Mouse (Mus musculus) limb, embryonic 15.5 days (tissue): ENCODE results near the gene Jrkl. TPM values are rescaled to one million over a fixed set of nuclear protein-coding genes. Genes with fewer than 3 reads are reported as not detected.

ENCODE experiments used
- ATAC-seq: fragments of 200-750 bp; cut with Nextera tagmentation; 2 replicates; pipeline ENCODE4 v1.8.0; 2017; ENCODE audit warnings: low read depth, moderate TSS enrichment; ENCODE audit not compliant: insufficient number of reproducible peaks, low FRiP score, low TSS enrichment
- H3K27ac ChIP-seq: fragments of 300-500 bp; sonication (generic); 2 replicates; pipeline ENCODE4 v1.5.1; 2015; ENCODE audit warnings: moderate library complexity, mild to moderate bottlenecking, inconsistent platforms
- H3K27me3 ChIP-seq: fragments of 300-500 bp; sonication (generic); 2 replicates; pipeline ENCODE4 v1.6.1; 2015; ENCODE audit warnings: inconsistent platforms
- H3K36me3 ChIP-seq: fragments of 300-500 bp; sonication (generic); 2 replicates; pipeline ENCODE4 v1.6.1; 2015; ENCODE audit warnings: inconsistent platforms
- H3K4me1 ChIP-seq: fragments of 300-500 bp; sonication (generic); 2 replicates; pipeline ENCODE4 v1.6.1; 2015; ENCODE audit warnings: inconsistent platforms
- H3K4me2 ChIP-seq: fragments of 300-500 bp; sonication (generic); 2 replicates; pipeline ENCODE4 v1.6.1; 2015; ENCODE audit warnings: mild to moderate bottlenecking, inconsistent platforms
- H3K4me3 ChIP-seq: fragments of 300-500 bp; sonication (generic); 2 replicates; pipeline ENCODE4 v1.5.1; 2015; ENCODE audit warnings: mild to moderate bottlenecking, inconsistent platforms
- H3K9ac ChIP-seq: fragments of 300-500 bp; sonication (generic); 2 replicates; pipeline ENCODE4 v1.6.1; 2015; ENCODE audit warnings: inconsistent platforms
- H3K9me3 ChIP-seq: fragments of 300-500 bp; sonication (generic); 2 replicates; pipeline ENCODE4 v1.6.1; 2016; ENCODE audit warnings: inconsistent platforms
- WGBS: fragments of 180-500 bp; shearing (Covaris S2); methylation state at CpG from one replicate; pipeline ENCODE4 v1.1.7; 2015; 5-methylcytosine and 5-hydroxymethylcytosine counted together
- polyA plus RNA-seq: library from polyadenylated mRNA; unstranded; fragments of >200 nt; fragmentation: Nextera tagmentation; extraction: Ambion mirVana; gene quantifications from 2 replicates; pipeline ENCODE4 v1.2.1, GENCODE M21; 2015

The Jrkl gene
- polyA plus RNA-seq = 8.9 and 9.9 TPM in 2 replicates

DNA sequence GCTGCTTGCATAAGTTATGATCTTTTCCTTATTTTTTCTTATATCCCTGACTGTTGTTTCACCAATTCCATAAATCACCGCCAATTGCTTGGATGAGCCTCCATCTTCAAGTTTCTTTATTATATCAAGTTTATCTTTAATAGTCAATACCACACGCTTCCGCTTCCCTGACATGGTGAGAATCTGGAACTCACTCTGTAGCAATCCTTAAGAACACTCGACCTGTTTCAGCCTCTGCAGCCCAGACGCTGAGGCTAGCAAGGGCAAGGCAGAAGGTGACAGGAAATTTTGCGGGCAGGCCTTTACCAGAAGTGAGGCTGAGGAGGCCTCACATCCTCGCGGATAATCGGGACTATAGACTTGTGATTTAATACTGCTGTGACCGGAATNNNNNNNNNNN, at the start of gene Jrkl:
Gene Jrkl, minus strand, starts transcription at position 349 of the 400 bp plus-strand sequence.
- peak within 1 kb of the TSS; percentile 50 for H3K4me3 ChIP-seq
- peak within 1 kb of the TSS; percentile 82 for H3K27ac ChIP-seq
- H3K9me3 ChIP-seq = no peaks in the 10 kb centered on the region
- peak within 1 kb of the TSS; percentile 52 for H3K4me2 ChIP-seq
- H3K36me3 ChIP-seq = no peaks in the 10 kb centered on the region
- peak within 1 kb of the TSS; percentile 39; the same call in 1 of the 2 replicates for H3K9ac ChIP-seq
- peaks cover 13% of the 10 kb centered on the region; the same call in 1 of the 2 replicates for H3K4me1 ChIP-seq
- no peaks in the 10 kb centered on the region for H3K27me3 ChIP-seq
- no peak for ATAC-seq
- WGBS = 7% methylated on average over 10 of the region's 10 CpGs

DNA sequence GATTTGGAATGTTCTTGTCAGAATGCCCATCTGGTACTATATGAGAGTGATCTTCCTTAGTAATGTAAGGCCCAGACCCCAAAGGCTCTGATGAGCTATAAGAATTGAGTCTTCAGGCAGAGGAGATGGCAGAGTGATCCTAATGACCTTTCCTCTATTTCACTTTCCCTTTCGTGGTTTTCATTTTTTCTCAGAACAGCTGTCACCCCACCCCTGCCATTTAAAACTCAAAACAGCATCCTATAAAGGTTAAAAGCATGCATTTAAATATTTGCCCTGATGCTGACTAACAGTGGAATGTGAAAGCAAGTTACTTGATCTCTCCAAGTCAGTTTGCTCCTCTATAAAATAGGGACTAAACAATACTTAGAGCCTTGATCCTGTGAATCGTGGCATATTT, 41.9 kb upstream of the Jrkl start:
- ATAC-seq = no peak
- Histone ChIP-seq H3K9me3 (no peaks in the 10 kb centered on the region), H3K4me1 (no peaks in the 10 kb centered on the region), H3K9ac (no peak overlapping the region), H3K4me3 (no peak overlapping the region), H3K36me3 (no peaks in the 10 kb centered on the region), H3K4me2 (no peak overlapping the region), H3K27me3 (no peaks in the 10 kb centered on the region), H3K27ac (no peak overlapping the region)
- WGBS = 41% methylated on average over 2 of the region's 2 CpGs

DNA sequence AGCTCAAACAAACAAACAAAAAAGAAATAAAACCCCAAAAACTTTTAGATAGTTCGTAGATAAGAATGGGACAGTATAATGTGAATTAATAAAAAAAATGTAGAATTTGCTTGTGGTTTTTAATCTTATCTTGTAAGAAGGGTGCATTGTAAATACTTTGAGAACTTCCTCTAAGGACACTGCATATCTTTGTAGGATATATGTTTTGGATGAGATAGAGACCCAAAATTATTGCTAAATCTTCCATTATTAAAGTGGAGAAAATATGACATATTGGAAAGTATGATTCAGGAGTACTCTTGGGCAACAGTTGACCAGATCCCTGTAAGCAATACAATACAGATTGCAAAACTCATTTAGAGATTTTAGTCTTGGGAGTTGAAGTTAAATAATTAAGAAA, 27.6 kb upstream of the Jrkl start:
- Histone ChIP-seq H3K27me3 (no peaks in the 10 kb centered on the region), H3K9me3 (no peaks in the 10 kb centered on the region), H3K4me1 (no peaks in the 10 kb centered on the region), H3K27ac (no peak overlapping the region), H3K4me2 (no peak overlapping the region), H3K36me3 (no peaks in the 10 kb centered on the region), H3K4me3 (no peak overlapping the region), H3K9ac (no peak overlapping the region)
- no peak for ATAC-seq
- WGBS = 85% methylated on average over 1 of the region's 1 CpGs

DNA sequence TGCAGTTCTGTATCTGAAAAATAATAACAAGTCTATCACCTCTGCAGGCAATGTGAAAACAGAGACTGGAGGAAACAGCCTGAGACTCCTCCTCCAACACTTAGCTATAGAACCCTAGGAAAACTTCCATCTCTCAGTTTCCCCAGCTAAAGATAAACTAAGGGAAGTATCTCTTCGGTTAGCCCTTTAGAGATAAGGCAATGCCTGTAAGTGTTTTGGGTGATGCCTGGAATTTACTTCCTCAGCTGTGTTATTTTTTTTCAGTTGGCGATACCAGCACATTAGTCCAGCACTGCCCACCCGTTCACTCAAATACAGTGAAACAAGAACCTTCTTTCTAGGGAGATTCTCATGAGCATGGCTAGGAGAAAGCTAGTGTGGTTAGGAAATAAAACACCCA, 15.4 kb upstream of the Jrkl start:
- no peak for ATAC-seq

DNA sequence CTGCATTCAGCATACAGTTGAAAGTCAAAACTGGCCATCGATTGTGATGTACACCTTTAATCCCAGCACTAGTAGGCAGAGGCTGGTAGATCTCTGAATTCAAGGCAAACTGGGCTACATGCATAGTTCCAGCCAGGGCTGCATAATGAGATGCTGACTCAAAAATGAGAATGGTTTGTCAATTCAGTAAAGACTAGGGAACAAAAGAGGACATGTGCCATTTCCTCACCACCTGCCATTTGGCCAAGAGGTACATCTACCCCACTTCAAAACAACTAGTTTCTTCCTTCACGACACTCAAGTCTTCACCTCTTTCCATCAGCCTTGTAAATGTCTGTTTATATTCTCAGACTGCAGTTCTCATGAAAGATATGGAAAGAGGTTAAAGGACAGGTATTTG, 12.5 kb upstream of the Jrkl start:
- Histone ChIP-seq H3K4me2 (no peak overlapping the region), H3K9me3 (no peaks in the 10 kb centered on the region), H3K4me3 (no peak overlapping the region), H3K9ac (no peak overlapping the region), H3K4me1 (no peaks in the 10 kb centered on the region), H3K27me3 (no peaks in the 10 kb centered on the region), H3K36me3 (no peaks in the 10 kb centered on the region), H3K27ac (no peak overlapping the region)
- WGBS = 87% methylated on average over 2 of the region's 2 CpGs
- ATAC-seq = no peak

More for the DNA sequence above, 15.4 kb upstream of the Jrkl start:
- Histone ChIP-seq H3K36me3 (no peaks in the 10 kb centered on the region), H3K27me3 (no peaks in the 10 kb centered on the region), H3K4me3 (no peak overlapping the region), H3K4me1 (no peaks in the 10 kb centered on the region), H3K27ac (no peak overlapping the region), H3K9ac (no peak overlapping the region), H3K9me3 (no peaks in the 10 kb centered on the region), H3K4me2 (no peak overlapping the region)
- WGBS = 74% methylated on average over 3 of the region's 3 CpGs

DNA sequence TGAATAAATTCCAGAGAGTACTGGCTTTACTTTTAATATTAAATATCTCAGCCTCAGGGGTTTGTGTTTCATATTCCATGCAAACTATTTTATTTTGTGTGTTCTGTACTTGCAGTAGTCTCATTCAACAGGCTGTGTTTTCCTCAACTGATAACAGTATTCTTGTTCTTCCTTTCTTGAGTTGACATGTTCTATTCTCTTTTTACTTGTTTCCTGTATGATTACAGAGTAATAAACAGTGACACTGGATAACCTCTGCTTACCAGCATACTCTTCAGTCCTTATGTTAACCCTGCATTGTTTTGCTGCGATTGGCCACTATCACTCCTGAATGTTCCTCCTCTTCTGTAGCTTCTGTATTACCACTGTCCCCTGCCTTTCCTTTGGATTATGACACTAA, 11.1 kb upstream of the Jrkl start:
- Histone ChIP-seq H3K9me3 (no peaks in the 10 kb centered on the region), H3K27ac (no peak overlapping the region), H3K9ac (no peak overlapping the region), H3K27me3 (no peaks in the 10 kb centered on the region), H3K36me3 (no peaks in the 10 kb centered on the region), H3K4me3 (no peak overlapping the region), H3K4me2 (no peak overlapping the region), H3K4me1 (no peaks in the 10 kb centered on the region)
- WGBS = 100% methylated on average over 1 of the region's 1 CpGs
- ATAC-seq = no peak

DNA sequence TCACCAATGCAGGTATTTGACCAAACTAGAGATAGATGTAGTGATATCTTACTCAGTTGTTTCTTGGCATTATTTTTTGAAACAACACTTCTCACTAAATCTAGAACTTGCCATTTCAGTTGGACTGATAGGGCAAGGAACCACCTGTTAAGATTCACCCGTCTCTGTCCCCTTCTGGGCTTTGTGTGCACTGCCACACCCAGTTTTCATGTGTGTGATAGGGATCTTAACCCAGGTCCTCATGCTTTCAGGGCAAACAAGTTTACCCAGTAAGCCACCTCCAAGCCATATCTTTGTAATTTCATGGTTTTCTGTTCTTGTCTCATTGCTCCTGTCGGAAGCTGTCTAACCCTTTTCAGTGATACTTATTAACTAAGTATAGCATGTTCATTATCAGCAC, 5.6 kb upstream of the Jrkl start:
- no peak overlapping the region for H3K4me3 ChIP-seq
- H3K9me3 ChIP-seq = no peaks in the 10 kb centered on the region
- no peak overlapping the region for H3K4me2 ChIP-seq
- H3K27me3 ChIP-seq = no peaks in the 10 kb centered on the region
- no peak overlapping the region for H3K9ac ChIP-seq
- no peak for ATAC-seq
- H3K36me3 ChIP-seq = no peaks in the 10 kb centered on the region
- 0 out of 2 replicates have a peak, but pooled peaks cover 4% of the 10 kb centered on the region for H3K4me1 ChIP-seq
- no peak overlapping the region for H3K27ac ChIP-seq
- WGBS = 64% methylated on average over 2 of the region's 2 CpGs

DNA sequence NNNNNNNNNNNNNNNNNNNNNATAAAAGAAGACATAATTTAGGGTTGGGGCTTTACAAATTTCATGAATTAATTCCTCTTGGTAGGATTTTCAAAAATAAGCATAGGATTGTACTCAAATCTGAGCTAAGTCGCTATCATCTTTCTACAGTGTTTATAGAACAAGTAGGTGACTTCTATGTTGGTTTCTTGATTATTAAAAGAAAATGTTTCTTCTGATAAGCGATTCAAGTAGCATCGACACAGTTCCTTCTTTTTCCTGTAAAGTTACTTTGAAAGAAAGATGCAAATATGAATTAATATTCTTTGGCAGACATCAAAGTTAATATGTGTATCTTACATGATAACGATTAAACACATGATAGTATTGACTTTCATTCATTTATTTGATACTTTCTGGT, 2.5 kb upstream of the Jrkl start:
- H3K27ac ChIP-seq = no peak overlapping the region
- no peaks in the 10 kb centered on the region for H3K27me3 ChIP-seq
- no peak for ATAC-seq
- peaks cover 13% of the 10 kb centered on the region; the same call in 1 of the 2 replicates for H3K4me1 ChIP-seq
- 96% methylated on average over 4 of the region's 4 CpGs for WGBS
- no peak overlapping the region for H3K9ac ChIP-seq
- no peak overlapping the region for H3K4me2 ChIP-seq
- no peak overlapping the region for H3K4me3 ChIP-seq
- H3K9me3 ChIP-seq = no peaks in the 10 kb centered on the region
- no peaks in the 10 kb centered on the region for H3K36me3 ChIP-seq

DNA sequence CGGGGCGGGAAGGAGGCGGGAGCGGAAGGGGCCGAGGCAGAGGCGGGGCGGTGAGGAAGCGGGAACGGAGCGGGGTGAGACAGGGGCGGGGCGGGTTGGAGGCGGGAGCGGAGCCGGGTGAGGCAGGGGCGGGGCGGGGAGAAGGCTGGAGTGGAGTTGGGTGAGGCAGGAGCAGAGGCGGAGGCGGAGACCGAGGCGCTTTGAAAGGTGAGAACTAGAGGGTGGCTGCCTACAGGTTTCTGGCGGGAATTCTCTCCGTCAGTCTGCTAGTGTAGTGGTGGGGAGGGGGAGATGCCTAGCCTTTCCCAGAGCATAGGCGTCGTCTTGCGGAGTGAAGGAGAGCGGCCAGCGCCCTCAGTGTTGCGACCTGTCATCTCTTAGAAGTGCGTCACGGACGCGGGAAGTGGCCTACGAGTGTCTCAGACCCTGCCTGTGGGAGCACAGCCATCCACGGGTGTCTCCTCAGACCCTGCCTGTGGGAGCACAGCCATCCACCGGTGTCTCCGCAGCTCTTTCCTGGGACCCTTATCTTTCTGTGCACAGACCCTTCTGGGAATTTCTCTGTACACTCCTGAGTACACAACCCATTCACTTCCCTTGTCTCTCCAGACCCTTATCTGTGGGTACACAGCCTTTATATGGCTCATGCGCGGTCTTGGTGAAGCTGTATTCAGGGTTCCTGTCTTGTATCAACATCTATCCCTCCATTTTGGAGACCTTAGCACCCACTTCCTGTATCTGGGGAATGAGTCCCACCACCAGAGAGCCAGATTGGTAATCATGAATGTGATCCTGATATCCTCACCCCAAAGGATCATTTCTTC, 1.4 kb upstream of the Jrkl start, which contains the start of gene Ccdc82:
Gene Ccdc82, plus strand, starts transcription at position 141 of the 824 bp plus-strand sequence.
- H3K27ac ChIP-seq = peak within 1 kb of the TSS; percentile 81
- peak within 1 kb of the TSS; percentile 39; the same call in 1 of the 2 replicates for H3K9ac ChIP-seq
- H3K4me3 ChIP-seq = peak within 1 kb of the TSS; percentile 62
- H3K9me3 ChIP-seq = no peaks in the 10 kb centered on the region
- peak within 1 kb of the TSS; percentile 70 for H3K4me2 ChIP-seq
- H3K36me3 ChIP-seq = no peaks in the 10 kb centered on the region
- WGBS = 4% methylated on average over 31 of the region's 39 CpGs
- H3K27me3 ChIP-seq = no peaks in the 10 kb centered on the region
- H3K4me1 ChIP-seq = peaks cover 13% of the 10 kb centered on the region; the same call in 1 of the 2 replicates
- peak; percentile 98 for ATAC-seq

DNA sequence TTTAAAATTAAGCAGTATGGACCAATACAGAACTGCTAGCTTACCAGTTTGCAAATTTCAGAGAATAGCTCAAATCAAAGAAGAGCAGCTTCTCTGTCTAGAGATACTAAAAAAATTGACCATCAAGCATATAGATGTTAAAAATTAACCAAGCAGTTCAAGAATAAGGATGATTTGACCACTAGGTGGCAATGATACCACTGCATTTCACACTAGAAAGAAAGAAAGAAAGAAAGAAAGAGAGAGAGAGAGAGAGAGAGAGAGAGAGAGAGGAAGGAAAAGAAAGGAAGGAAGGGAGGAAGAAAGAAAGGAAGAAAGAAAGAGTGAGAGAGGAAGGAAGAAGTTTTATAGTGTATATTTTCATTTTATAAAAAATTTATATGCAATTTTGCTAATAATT, 3.3 kb downstream of the Jrkl start:
- H3K27me3 ChIP-seq = no peaks in the 10 kb centered on the region
- no peak overlapping the region for H3K9ac ChIP-seq
- peaks cover 11% of the 10 kb centered on the region; the same call in 1 of the 2 replicates for H3K4me1 ChIP-seq
- ATAC-seq = no peak
- H3K27ac ChIP-seq = no peak overlapping the region
- no peak overlapping the region for H3K4me2 ChIP-seq
- H3K9me3 ChIP-seq = no peaks in the 10 kb centered on the region
- H3K4me3 ChIP-seq = no peak overlapping the region
- no peaks in the 10 kb centered on the region for H3K36me3 ChIP-seq

DNA sequence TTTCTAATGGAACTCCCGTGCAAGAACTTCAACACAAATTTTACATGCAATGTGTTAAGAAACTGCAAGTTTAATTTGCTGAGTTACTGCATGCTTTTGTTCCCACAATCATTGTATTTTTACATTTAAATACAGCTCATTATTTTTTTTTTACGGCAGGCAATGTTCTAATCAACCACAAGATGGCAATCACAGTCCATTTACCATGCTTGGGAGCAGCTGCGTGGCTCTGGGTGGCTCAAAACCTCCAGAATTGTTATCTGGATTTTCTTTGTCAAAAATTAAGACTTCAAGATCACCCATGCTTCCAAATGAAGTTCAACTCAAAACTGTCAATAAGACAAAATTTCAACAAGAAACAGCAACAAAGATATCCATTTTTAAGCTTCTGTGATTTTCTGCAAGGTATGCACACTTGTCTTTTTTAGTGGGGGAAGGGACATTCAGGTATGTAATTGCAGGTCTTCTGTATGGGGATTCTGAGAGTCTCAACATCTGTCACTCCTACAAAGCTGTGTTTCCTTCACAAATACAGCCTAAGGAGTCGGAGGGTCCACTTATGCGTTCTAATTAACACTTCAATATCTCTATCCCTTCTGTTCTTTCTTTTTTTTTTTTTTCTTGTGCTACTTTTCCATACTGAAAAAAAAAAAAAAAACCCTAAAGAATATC, 13.9 kb downstream of the Jrkl start:
- Histone ChIP-seq H3K4me3 (no peak overlapping the region), H3K36me3 (no peaks in the 10 kb centered on the region), H3K9ac (no peak overlapping the region), H3K27ac (no peak overlapping the region), H3K9me3 (no peaks in the 10 kb centered on the region), H3K27me3 (no peaks in the 10 kb centered on the region), H3K4me1 (no peaks in the 10 kb centered on the region), H3K4me2 (no peak overlapping the region)
- ATAC-seq = no peak
- 18% methylated on average over 5 of the region's 5 CpGs for WGBS

DNA sequence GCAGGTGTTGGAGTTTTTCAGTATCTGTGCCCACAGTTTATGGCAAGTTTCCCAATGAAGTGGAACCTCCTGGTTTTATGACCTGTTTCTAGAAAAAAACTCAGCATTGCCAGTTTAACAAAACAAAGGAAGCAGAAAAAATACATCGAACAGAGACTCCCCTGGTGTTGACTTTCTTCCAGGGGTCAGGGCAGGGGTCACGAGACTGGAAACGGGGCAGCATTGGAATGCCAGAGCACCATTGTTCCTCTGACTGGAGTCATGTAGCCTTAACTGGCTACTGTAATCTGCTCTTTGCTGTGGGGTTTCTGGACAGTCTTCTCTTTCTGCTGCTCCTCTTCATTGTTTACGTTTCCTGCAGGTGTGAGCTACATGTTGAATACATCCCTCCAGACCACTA, 15.1 kb downstream of the Jrkl start:
- no peak overlapping the region for H3K4me3 ChIP-seq
- H3K4me1 ChIP-seq = no peaks in the 10 kb centered on the region
- ATAC-seq = no peak
- no peaks in the 10 kb centered on the region for H3K9me3 ChIP-seq
- H3K9ac ChIP-seq = no peak overlapping the region
- no peaks in the 10 kb centered on the region for H3K36me3 ChIP-seq
- no peak overlapping the region for H3K4me2 ChIP-seq
- no peaks in the 10 kb centered on the region for H3K27me3 ChIP-seq
- WGBS = 19% methylated on average over 4 of the region's 4 CpGs
- H3K27ac ChIP-seq = no peak overlapping the region
